Mouse (Mus musculus) gastrocnemius, postnatal 25 days (tissue): ENCODE results near the gene Brat1. TPM values are rescaled to one million over a fixed set of nuclear protein-coding genes. Genes with fewer than 3 reads are reported as not detected.
"Not testable (repeated sequence)": the region's sequence is repeated elsewhere in the genome, so short reads cannot be mapped to it uniquely, and the experiment has no call there.

Experiments
- DNase-seq: peaks from one replicate; pipeline ENCODE4 v3.0.0; 2022
- long read RNA-seq, 2 experiments: library from polyadenylated mRNA; stranded (forward); transcript quantifications; one replicate each; pipeline ENCODE4 v2.0.0; 2021
- total RNA-seq, 2 experiments: library from RNA; stranded (reverse); gene quantifications; 1 replicate in 1 of 2; 2 replicates in 1 of 2; pipeline ENCODE4 v1.2.3; 2021

Brat1 gene
- total RNA-seq, result 1 to 10 TPM; 4.8 to 5.8 TPM
- long read RNA-seq, experiment 1, partial matches to known transcripts, result 0 of 5 reads
- long read RNA-seq, experiment 1, other reads (novel, unspliced or antisense), result 2 of 5 reads
- long read RNA-seq, experiment 2, partial matches to known transcripts, result 3 of 13 reads
- long read RNA-seq, experiment 2, other reads (novel, unspliced or antisense), result 5 of 13 reads

DNA sequence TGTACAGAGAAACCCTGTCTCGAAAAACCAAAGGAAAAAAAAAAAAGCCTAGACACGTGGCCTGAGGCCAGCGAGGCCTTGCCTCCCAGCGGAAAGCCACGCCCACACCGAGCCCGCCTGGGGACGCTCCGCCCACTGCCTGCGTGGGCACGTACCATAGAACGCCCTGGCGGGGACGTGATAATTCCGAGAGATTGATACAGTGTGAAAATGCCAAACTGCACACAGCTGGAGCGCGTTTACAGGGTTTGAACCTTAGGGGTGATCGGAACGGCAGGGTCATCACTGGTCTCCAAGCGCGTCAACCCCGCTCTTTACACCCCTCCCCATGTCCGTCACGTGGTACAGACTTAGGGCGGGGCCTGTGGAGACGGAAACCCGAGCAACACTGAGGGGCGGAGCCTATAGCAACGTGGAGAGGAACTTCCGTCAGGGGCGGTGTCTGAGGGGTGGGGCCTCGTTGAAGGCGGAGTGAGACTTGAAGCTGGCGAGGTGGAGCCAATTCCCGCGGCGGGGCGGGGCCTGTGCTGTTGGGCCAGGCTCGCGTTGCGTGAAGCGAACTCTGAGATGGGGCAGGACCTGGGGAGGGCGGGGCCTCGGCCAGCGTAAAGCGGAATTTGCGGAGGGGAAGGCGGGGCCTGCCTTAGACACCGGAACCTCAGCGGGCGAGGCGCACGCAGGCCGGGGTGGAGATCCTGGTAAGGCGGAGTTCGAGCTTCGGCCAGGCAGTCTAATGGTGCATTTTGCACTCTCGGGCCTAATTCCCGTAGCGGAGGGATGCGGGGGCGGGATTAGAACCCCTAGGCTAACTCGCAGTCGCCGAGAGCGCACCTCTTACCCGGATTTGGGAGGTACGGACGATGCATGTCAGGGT is at the start of gene Brat1:
Brat1 (plus strand) TSS at position 634 of the 874 bp plus-strand sequence.
- DNase-seq, result peak; percentile 100

DNA sequence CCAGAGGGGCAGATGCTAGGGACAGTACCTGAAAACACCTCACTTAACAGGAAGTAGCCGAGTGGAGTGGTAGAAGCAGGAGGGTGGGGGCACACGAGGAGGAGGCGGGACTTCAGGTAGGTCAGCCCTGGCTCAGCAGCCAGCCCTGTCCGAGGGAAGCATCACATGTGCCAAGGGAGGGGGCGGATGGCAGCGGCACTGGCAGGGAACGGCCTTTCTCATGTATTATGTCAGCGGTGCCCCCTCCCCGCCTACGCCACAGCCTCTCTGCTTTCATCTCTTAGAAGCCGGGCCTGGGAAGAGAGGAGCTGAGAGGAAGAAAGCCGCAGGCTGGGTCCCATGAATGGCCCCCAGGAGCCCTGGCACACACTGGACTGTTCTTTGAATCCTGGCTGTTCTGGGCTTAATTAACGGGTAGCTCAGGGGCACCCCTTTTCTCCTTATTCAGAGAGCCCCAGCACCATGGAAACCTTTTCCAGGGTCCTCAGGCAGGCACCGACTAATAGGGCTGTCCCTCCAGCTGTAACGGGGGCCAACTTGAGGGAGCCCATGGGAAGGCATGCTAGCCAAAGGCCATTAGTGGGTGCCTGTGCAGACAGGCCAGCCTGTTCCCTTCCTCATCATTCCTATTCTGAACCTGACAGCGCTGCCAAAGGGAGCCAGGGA is 45.1 kb upstream of the Brat1 start:
- no peak for DNase-seq

DNA sequence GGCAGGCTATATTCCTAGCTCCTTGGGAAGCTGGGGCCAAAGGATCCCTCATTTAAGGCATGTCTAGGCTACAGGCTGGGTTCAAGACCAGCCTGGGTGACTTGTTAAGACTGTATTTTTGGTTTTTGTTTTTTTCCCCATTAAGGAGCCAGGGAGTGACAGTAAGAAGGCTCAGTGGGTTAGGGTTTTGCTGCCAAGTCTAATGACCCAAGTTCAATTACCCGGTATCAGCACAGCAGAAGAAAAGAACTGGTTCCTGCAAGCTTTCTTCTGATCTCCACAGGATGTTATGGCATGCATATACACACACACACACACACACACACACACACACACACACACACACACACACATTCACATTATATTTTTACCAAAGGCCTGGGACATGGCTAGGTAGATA is 44.4 kb upstream of the Brat1 start:
- no peak for DNase-seq

DNA sequence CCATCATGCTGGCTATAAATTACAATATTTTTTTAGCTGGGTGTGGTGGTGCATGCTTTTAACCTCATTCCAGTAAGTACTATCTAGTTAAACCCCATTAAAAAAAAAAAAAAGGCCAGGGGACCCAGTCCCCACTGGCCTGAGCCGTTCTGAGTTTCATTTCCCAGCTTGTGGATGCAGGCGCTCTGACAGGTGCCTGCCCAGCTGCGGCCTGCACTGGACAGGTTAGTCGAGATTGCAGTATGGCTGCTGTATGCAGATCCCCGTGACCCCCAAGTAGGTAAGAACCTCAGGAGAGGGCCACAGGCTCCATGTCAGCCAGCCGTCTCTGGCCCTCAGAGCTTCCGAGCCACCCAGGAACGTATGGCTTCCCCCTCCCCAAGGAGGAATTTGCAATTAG is 43.4 kb upstream of the Brat1 start:
- DNase-seq, result no peak

DNA sequence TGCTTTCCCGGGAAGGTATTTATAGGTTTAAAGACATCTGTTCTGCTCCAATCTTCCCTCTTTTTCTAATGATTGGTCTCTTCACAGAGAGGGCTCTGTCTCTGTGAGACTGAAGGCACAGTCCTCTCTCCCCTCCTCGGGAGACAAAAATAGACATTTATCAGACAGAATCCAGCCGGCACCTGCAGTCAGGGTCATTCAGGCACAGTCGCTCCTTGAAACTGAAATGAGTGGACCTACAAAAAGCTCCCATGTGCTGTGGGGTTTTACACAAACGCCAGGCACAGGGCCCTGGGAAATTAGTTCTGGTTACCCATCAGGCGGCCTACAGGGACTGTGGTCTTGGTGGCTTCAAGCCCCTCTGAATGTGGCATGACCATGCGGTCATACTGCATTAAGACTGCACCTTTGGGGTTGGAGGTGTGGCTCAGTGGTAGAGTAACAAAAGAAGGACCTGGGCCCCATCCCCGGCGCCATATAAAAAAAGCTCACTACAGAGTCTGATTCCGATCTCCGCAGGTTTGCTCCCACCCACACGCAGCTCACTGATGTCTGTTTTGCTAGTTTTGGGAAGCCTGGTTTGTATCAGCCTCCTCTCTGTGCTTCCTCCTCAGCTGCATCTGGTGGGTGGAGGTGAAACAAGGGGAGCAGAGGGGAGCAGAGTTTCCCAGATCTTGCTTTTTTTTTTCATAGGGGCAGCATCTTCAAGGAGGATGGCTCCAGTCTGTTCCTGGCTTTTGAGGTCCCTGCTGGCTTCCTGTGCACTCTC is 42.8 kb upstream of the Brat1 start:
- no peak for DNase-seq

DNA sequence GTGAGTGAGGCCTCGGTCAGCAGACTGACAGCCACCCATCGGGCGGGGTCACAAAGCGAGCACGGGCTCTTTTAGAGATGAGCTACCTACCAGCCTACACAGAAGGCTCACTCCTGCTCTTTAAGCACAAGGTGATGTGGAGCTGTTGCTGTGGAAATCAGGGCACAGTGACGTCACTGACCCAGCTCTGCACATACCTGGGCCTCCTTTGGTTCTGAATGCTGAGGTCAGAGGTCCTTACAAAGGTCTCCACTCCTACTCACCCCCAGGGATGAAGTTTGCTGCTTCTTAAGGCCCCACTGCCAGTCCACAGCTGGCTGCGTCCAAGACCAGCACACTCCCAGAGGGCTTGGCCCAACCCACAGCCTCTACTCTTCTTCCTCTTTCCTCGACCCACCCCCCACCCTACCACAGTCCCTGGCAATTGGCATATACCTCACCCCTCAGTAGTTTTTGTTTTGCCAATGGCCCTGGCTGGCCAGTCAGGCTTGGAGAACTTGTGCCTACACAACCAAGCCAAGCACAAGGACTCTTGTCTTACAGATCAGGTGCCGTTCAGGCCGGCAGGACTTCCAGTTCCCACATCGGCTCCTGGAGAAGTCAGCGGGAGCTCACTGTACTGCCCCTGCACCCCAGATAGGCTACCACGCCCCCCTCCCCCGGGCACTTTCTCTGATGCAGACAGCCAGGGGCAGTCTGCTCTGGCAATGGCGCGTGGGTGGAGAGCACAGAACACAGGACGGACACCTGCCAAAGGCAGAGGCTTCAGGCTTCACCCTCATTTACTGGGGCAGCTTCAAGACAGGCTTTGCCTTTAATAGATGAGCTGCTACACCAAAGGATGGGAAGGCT is 41.8 kb upstream of the Brat1 start:
- DNase-seq, result no peak

DNA sequence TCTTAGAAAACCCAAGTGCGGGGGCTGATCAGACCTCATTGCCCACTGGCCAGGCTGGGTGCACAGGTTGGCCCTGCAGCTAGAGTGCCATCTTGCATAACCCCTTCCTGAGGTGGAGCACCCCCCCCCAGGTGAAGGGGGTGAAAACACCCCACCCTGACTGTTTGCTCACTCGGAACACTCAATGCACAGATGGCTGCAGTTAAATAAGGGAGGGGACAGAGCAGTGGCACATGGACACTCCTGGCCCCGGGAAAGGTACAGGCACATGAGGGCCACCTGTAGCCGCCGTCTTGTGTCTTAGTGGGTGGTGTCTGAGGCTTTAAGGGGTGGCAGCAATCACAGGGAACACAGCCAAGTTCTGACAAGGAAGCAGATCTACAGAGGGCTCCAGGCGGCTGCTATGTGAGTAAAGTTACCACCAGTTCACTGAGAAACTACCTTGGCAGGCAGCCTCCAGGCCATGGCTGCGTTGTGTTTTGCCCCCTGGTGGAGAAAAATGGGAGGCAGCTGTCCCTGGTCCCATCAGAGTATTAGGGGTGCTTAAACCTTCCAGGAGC is 41.1 kb upstream of the Brat1 start:
- DNase-seq, result peak; percentile 42

DNA sequence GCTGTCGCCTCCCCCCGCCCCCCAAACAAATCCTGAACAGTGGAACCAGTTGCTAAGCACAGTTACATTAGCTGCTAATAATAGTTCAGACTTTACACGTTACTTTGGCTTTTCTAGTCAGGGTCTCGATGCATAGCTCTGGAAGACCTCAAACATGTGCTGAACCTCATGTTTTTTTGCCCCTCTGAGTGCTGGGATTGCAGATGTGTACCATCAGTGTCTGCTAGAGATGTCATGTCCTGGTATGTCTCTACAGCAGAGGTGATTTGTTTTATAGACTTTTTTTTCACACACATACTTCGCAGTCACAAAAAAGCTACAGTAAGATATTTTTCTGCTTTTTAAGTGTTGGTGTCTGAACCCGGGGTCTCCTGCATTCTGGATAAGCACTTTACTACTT is 32.7 kb upstream of the Brat1 start:
- DNase-seq, result no peak

DNA sequence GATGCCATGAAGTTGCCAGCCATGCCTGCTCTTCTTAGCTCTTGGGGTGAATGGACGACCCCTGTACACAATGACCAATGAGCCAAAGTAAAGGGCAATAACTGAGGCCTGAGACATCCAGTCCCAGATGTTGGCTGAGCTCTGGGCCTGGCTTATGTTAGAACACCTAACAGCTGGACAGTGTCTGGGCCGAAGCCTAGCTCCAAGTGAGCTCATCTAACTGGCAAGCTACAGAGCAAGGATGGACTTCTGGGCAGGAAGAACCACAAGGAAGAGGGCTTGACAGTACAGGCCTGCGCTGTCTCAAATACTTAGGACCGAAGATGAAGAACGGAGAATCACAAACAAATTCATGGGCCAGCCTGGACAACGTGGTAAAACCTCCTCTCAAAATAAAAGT is 32.2 kb upstream of the Brat1 start:
- DNase-seq, result not testable (repeated sequence)

DNA sequence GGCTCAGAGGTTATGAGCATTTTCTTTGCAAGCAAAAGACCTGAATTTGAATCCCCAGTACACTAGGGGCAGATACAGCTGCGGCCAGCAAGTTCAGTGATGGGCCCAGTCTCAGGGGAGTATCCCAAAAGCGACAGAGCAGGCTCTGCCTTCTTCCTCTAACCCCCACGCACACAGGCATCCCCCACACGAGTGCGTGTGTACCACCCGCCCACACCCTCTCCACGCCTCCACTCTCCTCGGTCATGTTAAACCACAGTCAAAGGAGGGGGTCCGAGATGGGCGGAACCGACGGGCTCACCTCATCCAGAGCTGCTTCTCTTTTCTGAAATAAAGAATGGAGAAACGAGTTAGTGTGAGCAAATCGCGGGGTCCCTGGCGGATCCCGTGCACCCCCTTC is 30.8 kb upstream of the Brat1 start:
- DNase-seq, result no peak

DNA sequence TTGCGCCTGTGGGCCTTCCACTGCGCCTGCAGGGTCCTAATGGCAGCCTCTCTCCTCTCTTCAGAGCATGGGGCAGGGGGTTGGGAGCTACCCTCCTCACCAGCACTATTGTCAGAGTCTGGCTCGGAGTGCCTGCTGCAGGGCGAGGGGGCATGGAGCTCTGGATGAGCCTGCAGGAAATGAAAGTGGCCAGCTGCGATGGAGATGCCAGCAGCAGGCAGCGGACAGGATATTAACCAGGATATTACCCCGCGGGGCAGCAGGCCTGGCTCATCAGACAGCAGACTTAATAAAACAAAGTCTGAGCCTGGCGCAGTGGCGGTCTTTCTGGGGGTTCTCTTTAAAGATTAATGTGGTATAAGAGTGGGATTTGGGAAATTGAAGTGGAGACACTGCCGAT is 29.7 kb upstream of the Brat1 start:
- DNase-seq, result no peak

DNA sequence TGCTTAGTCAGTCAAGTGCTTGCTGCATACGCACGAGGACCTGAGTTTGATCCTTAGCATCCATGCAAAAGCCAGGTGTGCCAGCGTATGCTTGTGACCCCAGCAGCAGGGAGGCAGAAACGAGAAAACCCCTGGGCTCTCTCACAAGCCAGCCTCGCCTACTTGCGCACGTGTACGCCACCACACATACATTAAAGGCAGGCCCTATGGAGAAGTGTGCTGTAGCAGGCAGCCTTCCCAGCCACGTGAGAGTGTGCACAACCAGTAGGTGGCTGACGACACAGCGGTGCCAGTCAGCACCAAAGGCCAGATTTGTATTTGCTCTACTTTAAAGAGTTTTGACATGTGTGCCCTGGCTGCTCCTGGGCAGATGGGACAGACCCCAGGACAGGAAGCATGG is 29.2 kb upstream of the Brat1 start:
- DNase-seq, result no peak

DNA sequence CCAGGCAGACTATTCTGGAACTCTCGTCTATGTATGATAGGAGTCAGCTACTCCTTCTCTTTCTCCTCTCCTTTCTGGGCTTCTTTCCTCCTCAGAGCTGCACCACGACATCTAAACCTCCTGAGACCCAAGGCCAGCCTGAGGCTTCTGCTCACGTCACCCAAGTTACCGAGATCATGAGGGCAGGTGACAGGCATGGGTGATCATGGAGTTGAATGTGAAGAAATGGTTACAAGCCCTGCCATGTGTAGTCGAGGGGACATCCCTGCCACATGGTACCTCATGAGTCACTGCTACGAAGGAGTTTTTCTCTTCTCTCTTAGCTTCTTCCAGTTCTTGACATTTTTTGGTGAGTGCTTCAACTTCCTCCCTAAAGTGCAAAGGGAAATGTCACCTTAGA is 27.7 kb upstream of the Brat1 start:
- no peak for DNase-seq

DNA sequence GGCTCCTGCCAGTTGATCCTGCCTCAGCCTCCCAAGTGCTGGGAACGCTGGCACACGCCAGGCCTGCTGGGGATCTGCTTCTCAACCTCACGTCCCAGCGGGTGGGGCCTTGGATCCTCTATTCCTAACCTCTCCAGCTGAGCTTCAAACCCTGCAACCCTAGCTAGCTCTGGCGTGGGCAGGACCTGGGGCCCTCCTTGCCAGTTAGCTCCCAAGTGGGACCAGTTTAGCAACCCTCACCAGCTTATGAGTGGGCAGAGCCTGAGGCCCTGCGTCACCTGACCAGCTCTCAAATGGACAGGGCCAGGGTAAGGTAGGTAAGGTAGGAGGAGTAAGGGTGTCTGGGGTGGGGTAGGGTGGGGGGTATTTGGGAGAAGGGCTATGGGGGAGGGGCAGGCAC is 24.8 kb upstream of the Brat1 start:
- no peak for DNase-seq

DNA sequence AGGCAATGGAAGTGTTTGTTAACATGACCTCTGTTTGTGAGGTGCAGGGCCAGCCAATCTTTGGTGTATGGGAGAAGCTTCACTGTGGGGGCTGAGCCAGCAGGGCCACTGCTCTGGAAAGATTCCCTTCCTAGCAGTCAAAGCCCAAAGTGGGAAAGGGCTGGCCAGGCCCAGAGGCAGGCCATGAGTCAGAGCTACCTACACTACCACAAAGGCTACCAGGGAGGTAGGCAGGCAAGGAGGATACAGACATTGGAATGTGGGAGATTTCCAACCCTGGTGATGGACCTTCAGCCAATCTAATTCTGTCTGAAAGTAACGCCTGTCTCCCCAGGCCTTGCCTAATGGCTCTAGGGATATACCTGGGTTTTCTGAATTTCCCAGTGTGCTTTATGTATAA is 23.9 kb upstream of the Brat1 start:
- no peak for DNase-seq

DNA sequence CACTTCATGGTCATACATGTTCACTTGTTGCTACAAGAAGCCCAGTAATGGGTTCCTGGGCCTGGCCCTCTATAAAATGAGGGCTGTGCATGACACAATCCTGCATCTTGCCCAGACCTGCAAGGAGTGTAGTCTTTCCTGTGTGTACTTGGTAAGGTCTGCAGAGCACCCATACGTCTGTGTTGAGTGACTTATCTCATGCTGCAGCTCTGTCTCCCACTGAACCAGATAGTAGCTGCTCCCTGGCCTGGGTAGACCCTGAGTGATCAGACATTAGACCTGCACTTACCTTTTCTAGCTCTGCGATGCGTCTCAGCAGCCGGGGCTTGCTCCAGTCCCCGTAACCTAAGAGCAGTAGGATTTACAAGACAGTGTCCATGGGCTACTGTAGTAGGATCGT is 22.7 kb upstream of the Brat1 start:
- DNase-seq, result no peak

DNA sequence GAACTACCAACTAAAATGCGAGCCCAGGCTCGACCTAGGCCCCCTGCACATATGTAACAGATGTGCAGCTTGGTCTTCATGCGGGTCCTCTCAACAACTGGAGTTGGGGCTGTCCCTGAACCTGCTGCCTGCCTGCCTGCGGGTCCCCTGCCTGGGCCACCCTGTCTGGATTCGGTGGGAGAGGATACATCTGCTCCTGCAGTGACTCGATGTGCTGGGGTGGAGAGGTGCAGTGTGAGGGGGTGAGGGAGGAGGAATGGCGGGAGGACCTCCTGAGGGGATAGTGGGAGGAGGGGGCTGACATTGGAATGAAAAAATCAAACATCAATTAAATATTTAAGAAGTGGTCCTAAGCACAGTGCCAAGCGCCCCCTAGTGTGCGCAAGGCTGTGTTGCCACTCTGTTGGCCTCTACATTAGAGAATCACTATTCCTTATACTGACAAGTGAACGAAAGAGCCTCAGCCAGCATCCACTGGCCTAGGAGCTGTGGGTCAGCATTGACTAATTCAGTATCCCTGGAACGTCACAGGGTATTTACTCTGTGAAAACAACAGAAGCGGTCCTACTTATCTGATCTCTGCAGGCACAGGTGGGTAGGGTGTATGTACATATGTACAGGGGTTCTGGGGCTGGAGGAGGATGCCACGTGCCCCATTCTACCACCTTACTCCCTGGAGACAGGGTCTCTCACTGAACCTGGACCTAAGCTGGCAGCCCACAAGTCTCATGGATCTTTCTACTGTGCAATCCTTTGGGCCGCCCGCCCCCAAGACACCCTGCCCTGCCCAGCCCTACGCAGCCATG is 20.3 kb upstream of the Brat1 start:
- DNase-seq, result no peak

DNA sequence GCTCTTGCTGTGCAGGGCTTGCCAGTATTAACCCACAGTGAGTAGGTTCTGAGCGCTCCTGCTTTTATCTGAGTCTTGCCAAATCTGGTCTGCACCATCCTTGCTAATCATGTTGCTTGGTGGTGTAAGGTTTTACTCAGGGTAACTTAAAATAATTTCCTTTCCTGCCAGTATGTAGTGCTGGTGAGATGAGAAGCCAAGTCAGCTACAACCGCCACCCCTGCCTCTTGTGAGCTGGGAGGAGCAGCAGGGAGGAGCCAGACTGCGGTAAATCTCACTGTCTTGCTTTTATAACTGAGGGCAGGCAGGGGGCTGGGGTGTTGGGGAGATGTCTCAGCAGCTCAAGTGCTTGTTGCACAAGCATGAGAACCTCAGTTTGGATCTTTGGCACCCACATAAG is 16.4 kb upstream of the Brat1 start:
- DNase-seq, result no peak

DNA sequence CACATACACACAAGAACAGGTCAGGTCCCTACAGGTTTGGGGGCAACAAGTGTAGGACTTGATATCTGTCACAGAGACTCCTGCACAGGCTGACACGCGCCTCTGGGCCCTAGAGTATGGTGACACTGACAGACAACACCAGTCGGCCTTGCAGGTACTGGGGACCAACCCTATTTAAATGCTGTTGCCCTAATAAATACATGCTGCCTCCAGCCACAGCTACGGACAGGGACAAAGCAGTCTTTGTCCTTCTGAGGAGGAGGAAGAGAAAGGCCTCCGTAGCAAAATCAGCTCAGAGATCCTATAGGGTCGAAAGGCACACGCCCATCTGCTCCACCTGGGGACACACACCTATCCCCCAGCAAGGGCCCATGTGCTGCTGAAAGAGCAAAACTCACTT is 8.8 kb upstream of the Brat1 start:
- no peak for DNase-seq

DNA sequence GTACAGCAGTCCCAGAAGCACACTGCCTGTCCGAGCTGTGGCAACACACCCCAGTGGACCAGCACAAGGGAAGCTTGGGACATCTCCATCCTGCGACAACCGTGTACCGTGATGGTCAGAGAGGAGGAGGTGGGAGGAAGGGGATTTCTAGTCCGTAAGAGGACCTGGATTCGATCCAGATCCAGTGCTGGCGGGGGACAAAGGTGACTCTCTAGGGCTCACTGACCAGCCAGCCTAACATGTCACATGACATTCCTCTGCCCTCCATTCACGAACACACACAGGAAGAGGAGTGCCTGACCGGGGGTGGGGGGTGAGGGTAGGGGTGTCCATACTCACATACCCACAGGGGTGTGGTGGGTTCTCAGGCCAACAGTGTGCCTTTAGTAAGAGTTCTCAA is 5.0 kb upstream of the Brat1 start:
- DNase-seq, result no peak

DNA sequence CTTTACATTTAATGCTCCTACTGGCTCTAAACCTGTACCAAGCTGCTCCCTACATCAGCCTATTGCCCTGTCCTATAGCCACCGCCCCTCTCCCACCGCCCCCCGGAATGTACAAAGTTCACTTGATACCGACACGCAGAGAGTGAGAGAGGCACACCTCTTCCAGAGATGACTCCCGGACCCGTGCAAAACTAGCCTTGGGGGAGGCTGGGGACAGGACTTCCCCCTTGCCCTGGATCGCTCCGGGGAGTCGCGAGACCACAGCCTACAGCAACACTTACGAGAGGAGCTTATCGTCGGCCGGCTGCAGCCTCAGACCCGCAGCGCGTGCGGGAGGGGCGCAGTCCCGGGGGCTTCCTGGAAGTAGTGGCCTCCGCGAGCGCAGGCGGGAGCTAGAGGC is 3.1 kb upstream of the Brat1 start:
- peak; percentile 23 for DNase-seq
